Mouse (Mus musculus): ENCODE measurements around the gene Slx1b.
"Not testable (repeated sequence)": the region's sequence is repeated elsewhere in the genome, so short reads cannot be mapped to it uniquely, and the experiment has no call there.

Gene Slx1b

GRCm38 (mm10) chr7:126695631-126696207 lies at the start of gene Slx1b:
Slx1b (minus strand) TSS chr7:126695784.
- POLR2A ChIA-PET, result interaction anchor here in 3 of 4 experiments (0.6 to 3.1 kb wide), 9 partner anchors 9 to 512 kb away, joined by 3 to 14 read pairs (median 3); partner anchors contain the start of genes Apobr (in 1 of the 3), Coro1a (in 1 of the 3), Eif3c (in 1 of the 3) and Sh2b1 (in 1 of the 3)
- CTCF ChIA-PET, result interaction anchor here in 2 of 4 experiments (0.9 to 1.5 kb wide), 4 partner anchors 21 to 408 kb away, joined by 3 read pairs; no protein-coding TSS in a partner anchor

- POLR2A ChIA-PET, result interaction anchor here in 3 of 4 experiments (0.6 to 2.3 kb wide), 8 partner anchors 10 to 835 kb away, joined by 3 to 17 read pairs (median 3); no protein-coding TSS in a partner anchor
- CTCF ChIA-PET, result interaction anchor here in 2 of 4 experiments (0.6 kb wide), 2 partner anchors 65 to 163 kb away, joined by 3 read pairs; no protein-coding TSS in a partner anchor
Measured at GRCm38 (mm10) chr7:126741964-126742482, 46.4 kb upstream of the Slx1b start.

GRCm38 (mm10) chr7:126741452-126741851 lies 45.9 kb upstream of the Slx1b start:
- CTCF ChIA-PET, result interaction anchor here in 1 of 4 experiments (0.6 kb wide), 1 partner anchor 163 kb away, joined by 3 read pairs; no protein-coding TSS in a partner anchor
- POLR2A ChIA-PET, result interaction anchor here in 3 of 4 experiments (0.6 to 2.3 kb wide), 7 partner anchors 10 to 836 kb away, joined by 3 to 17 read pairs (median 3); no protein-coding TSS in a partner anchor

GRCm38 (mm10) chr7:126740977-126741376 lies 45.4 kb upstream of the Slx1b start:
- ChIA-PET POLR2A (interaction anchor here in 1 of 4 experiments (1.5 to 2.3 kb wide), 2 partner anchors 13 to 158 kb away, joined by 3 to 17 read pairs; no protein-coding TSS in a partner anchor), CTCF (interaction anchor here in 2 of 4 experiments (1.3 to 1.5 kb wide), 2 partner anchors 9 to 13 kb away, joined by 4 to 6 read pairs; no protein-coding TSS in a partner anchor)

GRCm38 (mm10) chr7:126740132-126740735 lies 44.6 kb upstream of the Slx1b start:
- POLR2A ChIA-PET, result interaction anchor here in 1 of 4 experiments (0.6 to 0.8 kb wide), 2 partner anchors 20 to 329 kb away, joined by 3 to 4 read pairs; no protein-coding TSS in a partner anchor
- CTCF ChIA-PET, result interaction anchor here in 2 of 4 experiments (0.6 to 1.5 kb wide), 3 partner anchors 10 to 350 kb away, joined by 3 to 6 read pairs (median 4); no protein-coding TSS in a partner anchor

- POLR2A ChIA-PET, result interaction anchor here in 1 of 4 experiments (0.8 kb wide), 1 partner anchor 21 kb away, joined by 4 read pairs; no protein-coding TSS in a partner anchor
- CTCF ChIA-PET, result interaction anchor here in 3 of 4 experiments (0.6 to 1.5 kb wide), 5 partner anchors 10 to 351 kb away, joined by 3 to 6 read pairs (median 4); no protein-coding TSS in a partner anchor
Measured at GRCm38 (mm10) chr7:126739551-126739950, 44.0 kb upstream of the Slx1b start.

GRCm38 (mm10) chr7:126736122-126736521 lies 40.5 kb upstream of the Slx1b start:
- POLR2A ChIA-PET, result interaction anchor here in 3 of 4 experiments (0.7 to 1.4 kb wide), 5 partner anchors 13 to 577 kb away, joined by 3 to 8 read pairs (median 3); no protein-coding TSS in a partner anchor
- CTCF ChIA-PET, result interaction anchor here in 1 of 4 experiments (0.6 kb wide), 1 partner anchor 9 kb away, joined by 3 read pairs; no protein-coding TSS in a partner anchor

- POLR2A ChIA-PET, result interaction anchor here in 1 of 4 experiments (0.6 to 0.8 kb wide), 3 partner anchors 16 to 298 kb away, joined by 3 to 4 read pairs (median 3); no protein-coding TSS in a partner anchor
- CTCF ChIA-PET, result not testable (repeated sequence)
Measured at GRCm38 (mm10) chr7:126730256-126730789, 34.7 kb upstream of the Slx1b start.

GRCm38 (mm10) chr7:126725667-126726066 lies 30.1 kb upstream of the Slx1b start:
- ChIA-PET POLR2A (no interaction called here), CTCF (interaction anchor here in 1 of 4 experiments (0.6 kb wide), 1 partner anchor 443 kb away, joined by 4 read pairs; no protein-coding TSS in a partner anchor)

- ChIA-PET POLR2A (no interaction called here), CTCF (no interaction called here)
Measured at GRCm38 (mm10) chr7:126725077-126725476, 29.5 kb upstream of the Slx1b start.

GRCm38 (mm10) chr7:126721635-126722034 lies 26.1 kb upstream of the Slx1b start:
- ChIA-PET CTCF (interaction anchor here in 1 of 4 experiments (1.0 kb wide), 1 partner anchor 33 kb away, joined by 3 read pairs; no protein-coding TSS in a partner anchor), POLR2A (no interaction called here)

GRCm38 (mm10) chr7:126718787-126719337 lies 23.3 kb upstream of the Slx1b start:
- ChIA-PET CTCF (no interaction called here), POLR2A (interaction anchor here in 1 of 4 experiments (0.6 kb wide), 1 partner anchor 17 kb away, joined by 3 read pairs; no protein-coding TSS in a partner anchor)

GRCm38 (mm10) chr7:126717566-126717965 lies 22.0 kb upstream of the Slx1b start:
- ChIA-PET CTCF (interaction anchor here in 1 of 4 experiments (0.6 kb wide), 1 partner anchor 74 kb away, joined by 6 read pairs; no protein-coding TSS in a partner anchor), POLR2A (interaction anchor here in 2 of 4 experiments (1.3 to 2.1 kb wide), 3 partner anchors 24 to 134 kb away, joined by 4 to 6 read pairs (median 5); no protein-coding TSS in a partner anchor)

GRCm38 (mm10) chr7:126715679-126716078 lies 20.1 kb upstream of the Slx1b start:
- POLR2A ChIA-PET, result interaction anchor here in 1 of 4 experiments (1.7 to 2.1 kb wide), 2 partner anchors 22 to 91 kb away, joined by 5 to 6 read pairs; no protein-coding TSS in a partner anchor
- CTCF ChIA-PET, result interaction anchor here in 1 of 4 experiments (0.6 to 1.2 kb wide), 2 partner anchors 11 to 250 kb away, joined by 3 read pairs; no protein-coding TSS in a partner anchor

- POLR2A ChIA-PET, result no interaction called here
- CTCF ChIA-PET, result no interaction called here
Measured at GRCm38 (mm10) chr7:126711910-126712309, 16.3 kb upstream of the Slx1b start.

- CTCF ChIA-PET, result interaction anchor here in 1 of 4 experiments (1.2 kb wide), 1 partner anchor 69 kb away, joined by 3 read pairs; no protein-coding TSS in a partner anchor
- POLR2A ChIA-PET, result interaction anchor here in 2 of 4 experiments (0.6 to 1.2 kb wide), 3 partner anchors 10 to 495 kb away, joined by 3 read pairs; no protein-coding TSS in a partner anchor
Measured at GRCm38 (mm10) chr7:126710266-126710665, 14.7 kb upstream of the Slx1b start.

GRCm38 (mm10) chr7:126708175-126708952 lies 12.8 kb upstream of the Slx1b start:
- CTCF ChIA-PET, result interaction anchor here in 2 of 4 experiments (0.6 to 0.7 kb wide), 2 partner anchors 154 to 243 kb away, joined by 3 to 4 read pairs; partner anchors contain the start of gene Ino80e (in 1 of the 2)
- POLR2A ChIA-PET, result interaction anchor here in 3 of 4 experiments (0.5 to 1.5 kb wide), 8 partner anchors 12 to 1277 kb away, joined by 3 to 5 read pairs (median 3); partner anchors contain the start of genes Bola2 (in 1 of the 3), Sgf29 (in 1 of the 3) and Slx1b (in 1 of the 3)
